Mouse (Mus musculus) brain, embryonic 14.5 days (tissue): ENCODE data around the gene Stau1.

ENCODE experiments used
- CTCF ChIP-seq: fragments of 200-500 bp; IDR thresholded peaks from 2 replicates; pipeline ENCODE4 v1.5.1; 2012; ENCODE audit warnings: inconsistent platforms, mild to moderate bottlenecking, moderate library complexity, borderline replicate concordance; ENCODE audit not compliant: insufficient read depth, insufficient read length; ENCODE audit errors: extremely low read depth
- POLR2A ChIP-seq: fragments of 200-500 bp; IDR thresholded peaks from 2 replicates; pipeline ENCODE4 v1.6.1; 2012; ENCODE audit warnings: mild to moderate bottlenecking, inconsistent platforms, borderline replicate concordance; ENCODE audit not compliant: poor library complexity, insufficient read depth, insufficient read length, severe bottlenecking; ENCODE audit errors: extremely low read depth

- TF ChIP-seq CTCF, result no peak
- no peak for TF ChIP-seq POLR2A
These were observed 5.4 kb upstream of the Stau1 start for GRCm38 (mm10) chr2:167001486-167001885.
